Mouse (Mus musculus): ENCODE measurements around the gene Cers6. TPM values are rescaled to one million over a fixed set of nuclear protein-coding genes. Genes with fewer than 3 reads are reported as not detected.

Cers6 gene
- polyA plus RNA-seq, 1 experiment from 2014 or later: 34.6 TPM

GRCm38 (mm10) chr2:69140816-69141215 lies 279.6 kb downstream of the Cers6 start:
- no peaks in the 10 kb centered on the region for H3K27me3 ChIP-seq (ENCODE audit: control insufficient read depth, insufficient read depth, low read length)
- no peak overlapping the region for H3K9ac ChIP-seq (ENCODE audit: low read length)
- no peak for ATAC-seq (replicated peaks; ENCODE audit: low FRiP score)
- H3K4me2 ChIP-seq (ENCODE audit: low read depth, low read length, severe bottlenecking): no peak overlapping the region
- H3K4me3 ChIP-seq (ENCODE audit: low read depth, low read length): no peak overlapping the region
- 68% methylated on average over 4 of the region's 4 CpGs for WGBS
- H3K36me3 ChIP-seq (ENCODE audit: control insufficient read depth, insufficient read depth, low read length): no peaks in the 10 kb centered on the region
- H3K27ac ChIP-seq (ENCODE audit: low read depth, low read length): no peak overlapping the region
- no peaks in the 10 kb centered on the region for H3K4me1 ChIP-seq (replicated peaks; ENCODE audit: control insufficient read depth, insufficient read depth, low read length)
- DNase-seq (ENCODE audit: low spot score): no peak
- no peaks in the 10 kb centered on the region for H3K9me3 ChIP-seq (ENCODE audit: control insufficient read depth, low read length)

DNA sequence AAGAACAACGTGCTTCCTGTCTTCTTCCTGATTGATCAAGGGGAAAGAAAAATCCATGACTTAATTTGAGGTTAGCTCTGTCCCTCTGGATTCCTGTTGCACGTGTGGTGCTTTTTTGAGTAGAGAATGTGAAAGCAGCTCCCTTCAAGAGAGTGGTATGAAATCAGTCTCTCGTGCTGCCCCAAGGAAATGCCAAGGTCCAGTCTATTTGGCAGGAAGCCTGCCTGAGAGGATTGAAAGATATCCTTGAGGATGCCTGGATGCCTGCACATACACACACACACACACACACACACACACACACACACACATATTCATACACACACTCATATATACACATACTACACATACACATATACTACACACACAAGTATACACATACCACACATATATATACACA lies 287.4 kb downstream of the Cers6 start:
- Histone ChIP-seq H3K36me3 (ENCODE audit: control insufficient read depth, insufficient read depth, low read length) (no peaks in the 10 kb centered on the region), H3K27me3 (ENCODE audit: control insufficient read depth, insufficient read depth, low read length) (no peaks in the 10 kb centered on the region), H3K27ac (ENCODE audit: low read depth, low read length) (no peak overlapping the region), H3K4me1 (replicated peaks; ENCODE audit: control insufficient read depth, insufficient read depth, low read length) (no peaks in the 10 kb centered on the region), H3K9me3 (ENCODE audit: control insufficient read depth, low read length) (no peaks in the 10 kb centered on the region), H3K4me3 (ENCODE audit: low read depth, low read length) (no peak overlapping the region), H3K4me2 (ENCODE audit: low read depth, low read length, severe bottlenecking) (no peak overlapping the region), H3K9ac (ENCODE audit: low read length) (no peak overlapping the region)
- 81% methylated on average over 3 of the region's 3 CpGs for WGBS
- ATAC-seq (replicated peaks; ENCODE audit: low FRiP score) (no peak), DNase-seq (ENCODE audit: low spot score) (no peak)

GRCm38 (mm10) chr2:69149154-69149553 lies 287.9 kb downstream of the Cers6 start:
- DNase-seq (ENCODE audit: low spot score): no peak
- WGBS: 91% methylated on average over 10 of the region's 10 CpGs
- no peak for ATAC-seq (replicated peaks; ENCODE audit: low FRiP score)

GRCm38 (mm10) chr2:69150841-69151240 lies 289.6 kb downstream of the Cers6 start:
- Histone ChIP-seq H3K4me3 (ENCODE audit: low read depth, low read length) (no peak overlapping the region), H3K9ac (ENCODE audit: low read length) (no peak overlapping the region), H3K27ac (ENCODE audit: low read depth, low read length) (no peak overlapping the region), H3K27me3 (ENCODE audit: control insufficient read depth, insufficient read depth, low read length) (no peaks in the 10 kb centered on the region), H3K9me3 (ENCODE audit: control insufficient read depth, low read length) (no peaks in the 10 kb centered on the region), H3K4me2 (ENCODE audit: low read depth, low read length, severe bottlenecking) (no peak overlapping the region), H3K36me3 (ENCODE audit: control insufficient read depth, insufficient read depth, low read length) (no peaks in the 10 kb centered on the region), H3K4me1 (replicated peaks; ENCODE audit: control insufficient read depth, insufficient read depth, low read length) (no peaks in the 10 kb centered on the region)
- no peak for DNase-seq (ENCODE audit: low spot score)
- WGBS: 29% methylated on average over 5 of the region's 5 CpGs
- ATAC-seq (replicated peaks; ENCODE audit: low FRiP score): no peak

More at GRCm38 (mm10) chr2:69149154-69149553, 287.9 kb downstream of the Cers6 start:
- Histone ChIP-seq H3K36me3 (ENCODE audit: control insufficient read depth, insufficient read depth, low read length) (no peaks in the 10 kb centered on the region), H3K27ac (ENCODE audit: low read depth, low read length) (no peak overlapping the region), H3K4me2 (ENCODE audit: low read depth, low read length, severe bottlenecking) (no peak overlapping the region), H3K4me3 (ENCODE audit: low read depth, low read length) (no peak overlapping the region), H3K4me1 (replicated peaks; ENCODE audit: control insufficient read depth, insufficient read depth, low read length) (no peaks in the 10 kb centered on the region), H3K9me3 (ENCODE audit: control insufficient read depth, low read length) (no peaks in the 10 kb centered on the region), H3K27me3 (ENCODE audit: control insufficient read depth, insufficient read depth, low read length) (no peaks in the 10 kb centered on the region), H3K9ac (ENCODE audit: low read length) (no peak overlapping the region)

DNA sequence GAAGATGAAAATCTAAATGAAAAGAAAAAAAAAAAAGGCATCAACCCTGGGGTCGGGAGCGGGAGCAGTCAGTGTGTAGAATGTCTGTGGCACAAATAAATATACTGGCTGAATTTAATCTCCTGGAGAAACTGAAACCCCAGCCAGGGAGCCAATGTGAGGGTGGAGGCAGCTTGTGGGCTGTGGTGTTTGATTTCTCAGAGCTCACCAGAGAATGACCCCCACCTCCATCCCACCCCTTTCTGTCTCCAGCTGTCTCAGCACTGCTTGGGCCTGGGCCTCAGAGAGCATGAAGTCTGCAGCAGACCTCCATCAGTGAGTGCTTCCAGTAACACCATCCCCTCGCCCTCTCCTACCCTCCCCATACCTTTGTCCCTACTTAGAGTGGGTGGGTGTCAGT lies 294.6 kb downstream of the Cers6 start:
- no peak overlapping the region for H3K27ac ChIP-seq (ENCODE audit: low read depth, low read length)
- no peak for ATAC-seq (replicated peaks; ENCODE audit: low FRiP score)
- H3K36me3 ChIP-seq (ENCODE audit: control insufficient read depth, insufficient read depth, low read length): no peaks in the 10 kb centered on the region
- no peak overlapping the region for H3K9ac ChIP-seq (ENCODE audit: low read length)
- H3K4me1 ChIP-seq (replicated peaks; ENCODE audit: control insufficient read depth, insufficient read depth, low read length): no peaks in the 10 kb centered on the region
- no peaks in the 10 kb centered on the region for H3K27me3 ChIP-seq (ENCODE audit: control insufficient read depth, insufficient read depth, low read length)
- WGBS: 72% methylated on average over 3 of the region's 3 CpGs
- H3K4me2 ChIP-seq (ENCODE audit: low read depth, low read length, severe bottlenecking): no peak overlapping the region
- no peak for DNase-seq (ENCODE audit: low spot score)
- H3K9me3 ChIP-seq (ENCODE audit: control insufficient read depth, low read length): no peaks in the 10 kb centered on the region
- H3K4me3 ChIP-seq (ENCODE audit: low read depth, low read length): no peak overlapping the region

DNA sequence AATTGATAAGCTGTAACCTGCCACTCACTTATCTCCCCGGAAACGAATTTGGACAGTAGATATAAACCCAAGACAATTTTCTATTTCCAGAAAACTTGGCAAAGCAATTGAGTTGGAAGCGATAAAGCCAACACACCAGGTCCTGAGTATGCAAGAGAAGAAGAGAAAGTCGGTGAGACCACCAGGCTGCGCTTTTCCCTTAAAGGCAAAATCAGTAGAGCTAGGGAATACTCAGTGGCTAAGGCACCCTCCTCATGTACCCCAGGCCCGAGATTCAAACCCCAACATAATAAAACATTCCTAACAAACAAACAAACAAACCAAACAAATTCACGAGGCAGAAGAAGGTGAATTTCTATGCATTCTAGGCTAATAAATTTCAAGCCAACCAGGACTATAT lies 295.0 kb downstream of the Cers6 start:
- Histone ChIP-seq H3K9me3 (ENCODE audit: control insufficient read depth, low read length) (no peaks in the 10 kb centered on the region), H3K4me1 (replicated peaks; ENCODE audit: control insufficient read depth, insufficient read depth, low read length) (no peaks in the 10 kb centered on the region), H3K36me3 (ENCODE audit: control insufficient read depth, insufficient read depth, low read length) (no peaks in the 10 kb centered on the region), H3K9ac (ENCODE audit: low read length) (no peak overlapping the region), H3K27ac (ENCODE audit: low read depth, low read length) (no peak overlapping the region), H3K4me2 (ENCODE audit: low read depth, low read length, severe bottlenecking) (no peak overlapping the region), H3K27me3 (ENCODE audit: control insufficient read depth, insufficient read depth, low read length) (no peaks in the 10 kb centered on the region), H3K4me3 (ENCODE audit: low read depth, low read length) (no peak overlapping the region)
- no peak for DNase-seq (ENCODE audit: low spot score)
- ATAC-seq (replicated peaks; ENCODE audit: low FRiP score): no peak
- WGBS: 76% methylated on average over 7 of the region's 7 CpGs

GRCm38 (mm10) chr2:69158907-69159306 lies 297.7 kb downstream of the Cers6 start:
- Histone ChIP-seq H3K4me1 (replicated peaks; ENCODE audit: control insufficient read depth, insufficient read depth, low read length) (no peaks in the 10 kb centered on the region), H3K4me2 (ENCODE audit: low read depth, low read length, severe bottlenecking) (no peak overlapping the region), H3K9me3 (ENCODE audit: control insufficient read depth, low read length) (no peaks in the 10 kb centered on the region), H3K4me3 (ENCODE audit: low read depth, low read length) (no peak overlapping the region), H3K36me3 (ENCODE audit: control insufficient read depth, insufficient read depth, low read length) (no peaks in the 10 kb centered on the region), H3K9ac (ENCODE audit: low read length) (no peak overlapping the region), H3K27ac (ENCODE audit: low read depth, low read length) (no peak overlapping the region), H3K27me3 (ENCODE audit: control insufficient read depth, insufficient read depth, low read length) (no peaks in the 10 kb centered on the region)
- no peak for DNase-seq (ENCODE audit: low spot score)
- ATAC-seq (replicated peaks; ENCODE audit: low FRiP score): no peak

Other genes with a start within 250 kb of the Cers6 start
- not detected in 2 replicates for gene 4932414N04Rik, start 205.0 kb upstream of the Cers6 start, polyA plus RNA-seq (2014; fragmentation: Nextera tagmentation; extraction: Ambion mirVana)

Measured in forebrain, embryonic 11.5 days (tissue).